Mouse (Mus musculus) stomach, postnatal 0 days (tissue): ENCODE data around the gene Tyms.

Source experiments
- CTCF ChIP-seq: IDR thresholded peaks from 2 replicates; pipeline ENCODE4 v1.5.1; 2016; ENCODE audit warnings: antibody characterized with exemption, low read depth, mild to moderate bottlenecking, moderate library complexity
- EP300 ChIP-seq: optimal IDR thresholded peaks from 2 replicates; pipeline ENCODE3; 2016; ENCODE audit warnings: antibody characterized with exemption

DNA sequence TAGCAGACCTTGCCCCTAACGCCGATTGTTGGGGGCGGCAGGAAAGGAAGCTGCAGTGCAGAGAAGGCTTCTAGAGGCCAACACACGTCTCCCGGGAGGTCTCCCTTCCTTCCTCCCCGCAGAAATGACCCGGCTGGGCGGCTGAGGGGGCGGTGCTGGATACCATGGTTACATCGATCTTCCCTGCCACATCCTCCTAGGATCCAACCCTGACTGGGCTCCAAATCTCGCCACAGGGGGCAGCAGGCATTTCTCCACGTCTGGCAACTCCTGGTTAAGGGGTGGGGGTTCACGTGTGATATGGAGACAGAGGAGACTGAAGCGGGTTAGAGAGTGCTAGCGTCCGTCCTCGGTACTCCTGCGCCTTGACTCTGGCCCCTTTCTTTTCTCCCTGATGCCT lies 37.7 kb upstream of the Tyms start:
- TF ChIP-seq CTCF (peak; percentile 58), EP300 (no peak)
